Mouse (Mus musculus) neural tube, embryonic 14.5 days (tissue): Measurements from ENCODE around the gene Gm38431. TPM values are rescaled to one million over a fixed set of nuclear protein-coding genes. Genes with fewer than 3 reads are reported as not detected.

ENCODE experiments used
- ATAC-seq: fragments of 200-750 bp; cut with Nextera tagmentation; 2 replicates; pipeline ENCODE4 v1.8.0; 2017; ENCODE audit warnings: low read depth, mild to moderate bottlenecking, moderate TSS enrichment, moderate library complexity
- H3K27ac ChIP-seq: fragments of 300-500 bp; sonication (generic); 2 replicates; pipeline ENCODE4 v1.5.1; 2014; ENCODE audit warnings: low read depth, mild to moderate bottlenecking, control low read depth, low read length, moderate library complexity, mixed read lengths
- H3K27me3 ChIP-seq: fragments of 300-500 bp; sonication (generic); 2 replicates; pipeline ENCODE4 v1.6.1; 2014; ENCODE audit warnings: low read length; ENCODE audit not compliant: control insufficient read depth, insufficient read depth
- H3K36me3 ChIP-seq: fragments of 300-500 bp; sonication (generic); 2 replicates; pipeline ENCODE4 v1.6.1; 2014; ENCODE audit warnings: low read length, mixed read lengths; ENCODE audit not compliant: control insufficient read depth, insufficient read depth
- H3K4me1 ChIP-seq: fragments of 300-500 bp; sonication (generic); 2 replicates; pipeline ENCODE4 v1.6.1; 2014; ENCODE audit warnings: low read length; ENCODE audit not compliant: control insufficient read depth, insufficient read depth
- H3K4me2 ChIP-seq: fragments of 300-500 bp; sonication (generic); 2 replicates; pipeline ENCODE4 v1.6.1; 2014; ENCODE audit warnings: mild to moderate bottlenecking, low read depth, low read length, control low read depth
- H3K4me3 ChIP-seq: fragments of 300-500 bp; sonication (generic); 2 replicates; pipeline ENCODE4 v1.5.1; 2014; ENCODE audit warnings: low read depth, low read length, control low read depth, mixed read lengths
- H3K9ac ChIP-seq: fragments of 300-500 bp; sonication (generic); replicated peaks from 2 replicates; pipeline ENCODE4 v1.6.1; 2014; ENCODE audit warnings: low read depth, mild to moderate bottlenecking, control low read depth, low read length, mixed read lengths
- H3K9me3 ChIP-seq: fragments of 300-500 bp; sonication (generic); 2 replicates; pipeline ENCODE4 v1.6.1; 2016; ENCODE audit warnings: low read length; ENCODE audit not compliant: control insufficient read depth
- WGBS: fragments of 180-500 bp; shearing (Covaris S2); extraction: QIAGEN DNeasy Blood & Tissue Kit; methylation state at CpG from one replicate; pipeline ENCODE4 v1.1.7; 2014; 5-methylcytosine and 5-hydroxymethylcytosine counted together
- polyA plus RNA-seq: library from polyadenylated mRNA; unstranded; fragments of >200 nt; fragmentation: Nextera tagmentation; extraction: Ambion mirVana; gene quantifications from 2 replicates; pipeline ENCODE4 v1.2.1, GENCODE M21; 2014

Gene Gm38431
- 0.88 and 1.5 TPM in 2 replicates for polyA plus RNA-seq

DNA sequence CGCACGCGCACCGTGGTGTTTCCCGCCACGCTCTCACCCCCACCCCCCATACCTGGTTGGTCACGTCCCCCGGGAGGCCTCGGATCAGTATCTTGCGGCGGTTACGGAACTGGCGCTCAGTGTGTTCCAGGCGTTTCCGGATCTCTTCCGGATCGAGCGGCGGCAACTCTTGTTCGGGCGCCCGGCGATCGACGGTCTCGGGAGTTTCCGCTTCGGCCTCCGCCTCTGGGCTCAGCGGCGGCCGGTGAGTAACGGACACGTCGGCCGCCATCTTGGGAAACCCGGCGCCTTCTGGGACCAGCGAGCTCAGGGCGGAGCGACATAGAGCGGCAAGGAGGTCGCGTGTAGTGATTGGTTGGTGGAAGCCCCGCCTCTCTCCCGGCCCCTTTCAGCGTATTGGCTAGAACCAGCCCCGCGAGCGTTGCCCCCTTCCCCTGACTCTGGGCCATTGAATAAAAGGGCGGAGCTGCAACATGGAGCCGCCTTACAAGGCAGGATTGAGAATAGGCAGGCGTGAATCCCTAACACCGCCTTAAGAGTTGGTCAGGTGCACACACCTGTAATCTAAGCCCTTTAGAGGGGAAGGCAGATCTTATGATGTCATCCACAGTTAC is at the start of gene Gm38431, which contains the start of gene Raver1:
Gm38431 (minus strand) TSS at position 291 of the 614 bp plus-strand sequence.
Raver1 (minus strand) TSS at position 302 of the 614 bp plus-strand sequence.
- WGBS, result under 1% methylated on average over 54 of the region's 54 CpGs
- Histone ChIP-seq H3K4me1 (peaks cover 15% of the 10 kb centered on the region), H3K36me3 (peaks cover 17% of the 10 kb centered on the region), H3K4me3 (peak within 1 kb of the TSS; percentile 68), H3K27ac (peak within 1 kb of the TSS; percentile 88), H3K4me2 (peak within 1 kb of the TSS; percentile 85), H3K9ac (peak within 1 kb of the TSS; percentile 74), H3K27me3 (no peaks in the 10 kb centered on the region), H3K9me3 (no peaks in the 10 kb centered on the region)
- peak; percentile 99 for ATAC-seq

DNA sequence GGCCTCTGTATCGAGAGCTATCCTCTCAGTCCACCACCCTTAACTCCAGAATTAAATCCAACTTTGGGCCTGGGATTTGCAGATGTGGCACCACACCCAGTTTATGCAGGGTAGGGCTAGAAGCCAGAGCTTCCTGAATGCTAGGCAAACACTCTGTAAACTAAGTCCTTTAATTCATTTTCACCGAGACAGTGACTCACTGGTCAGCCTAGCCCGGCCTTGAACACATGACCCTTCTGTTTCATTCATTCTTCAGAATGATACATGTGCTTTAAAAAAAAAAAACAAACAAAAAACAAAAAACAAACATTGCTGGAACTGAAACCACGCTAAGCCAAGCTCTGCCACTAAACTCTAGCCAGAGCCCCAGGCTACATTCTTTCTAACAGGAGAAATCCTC is 46.6 kb upstream of the Gm38431 start:
- no peak overlapping the region for H3K4me2 ChIP-seq
- H3K9me3 ChIP-seq, result no peaks in the 10 kb centered on the region
- H3K27ac ChIP-seq, result no peak overlapping the region
- no peaks in the 10 kb centered on the region for H3K4me1 ChIP-seq
- 84% methylated on average over 4 of the region's 4 CpGs for WGBS
- no peak for ATAC-seq
- no peaks in the 10 kb centered on the region for H3K27me3 ChIP-seq
- no peak overlapping the region for H3K4me3 ChIP-seq
- no peak overlapping the region for H3K9ac ChIP-seq
- peaks cover 44% of the 10 kb centered on the region for H3K36me3 ChIP-seq

DNA sequence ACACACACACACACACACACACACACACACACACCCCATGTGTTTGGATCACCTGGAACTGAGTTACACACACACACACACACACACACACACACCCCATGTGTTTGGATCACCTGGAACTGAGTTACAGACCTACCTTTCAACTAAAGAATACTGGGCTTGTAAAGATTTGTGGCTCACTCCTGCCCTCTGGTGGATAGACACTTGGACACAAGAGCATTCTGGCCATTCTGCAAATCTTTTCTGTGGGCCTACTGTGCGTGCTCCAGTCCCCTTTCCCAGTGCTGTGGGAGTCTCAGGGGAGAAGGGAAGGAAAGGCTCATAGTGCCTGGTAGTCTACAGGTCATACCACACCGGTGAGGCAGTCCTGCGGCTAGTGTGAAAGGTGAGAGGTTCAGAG is 45.4 kb upstream of the Gm38431 start:
- ATAC-seq, result 0 out of 2 replicates have a peak, but pooled peaks have one; percentile 28
- Histone ChIP-seq H3K4me2 (no peak overlapping the region), H3K4me3 (no peak overlapping the region), H3K36me3 (peaks cover 34% of the 10 kb centered on the region), H3K4me1 (no peaks in the 10 kb centered on the region), H3K9me3 (no peaks in the 10 kb centered on the region), H3K9ac (no peak overlapping the region), H3K27me3 (no peaks in the 10 kb centered on the region), H3K27ac (no peak overlapping the region)
- 54% methylated on average over 3 of the region's 3 CpGs for WGBS

DNA sequence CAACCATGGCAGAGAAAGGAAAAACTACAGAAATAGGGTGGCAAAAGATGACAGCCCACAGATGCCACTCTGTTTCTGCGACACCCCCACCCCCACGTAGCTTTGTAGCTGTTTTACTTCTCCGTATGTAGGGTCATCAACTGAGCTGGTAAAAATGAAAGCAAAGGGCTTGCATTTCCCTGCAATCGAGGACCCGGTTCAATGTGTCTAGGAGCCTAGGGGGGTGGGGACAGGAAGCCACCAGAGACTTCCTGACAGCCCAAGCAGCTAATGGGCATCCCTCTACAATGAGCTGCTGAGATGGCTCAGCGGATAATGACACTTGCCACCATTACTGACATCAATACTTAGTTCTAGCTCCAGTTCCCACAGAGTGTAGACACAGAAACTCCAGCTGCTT is 44.6 kb upstream of the Gm38431 start:
- H3K4me2 ChIP-seq, result no peak overlapping the region
- H3K4me1 ChIP-seq, result no peaks in the 10 kb centered on the region
- H3K27ac ChIP-seq, result no peak overlapping the region
- H3K9me3 ChIP-seq, result no peaks in the 10 kb centered on the region
- 80% methylated on average over 6 of the region's 6 CpGs for WGBS
- H3K9ac ChIP-seq, result no peak overlapping the region
- no peak overlapping the region for H3K4me3 ChIP-seq
- no peaks in the 10 kb centered on the region for H3K27me3 ChIP-seq
- H3K36me3 ChIP-seq, result peaks cover 27% of the 10 kb centered on the region
- no peak for ATAC-seq

DNA sequence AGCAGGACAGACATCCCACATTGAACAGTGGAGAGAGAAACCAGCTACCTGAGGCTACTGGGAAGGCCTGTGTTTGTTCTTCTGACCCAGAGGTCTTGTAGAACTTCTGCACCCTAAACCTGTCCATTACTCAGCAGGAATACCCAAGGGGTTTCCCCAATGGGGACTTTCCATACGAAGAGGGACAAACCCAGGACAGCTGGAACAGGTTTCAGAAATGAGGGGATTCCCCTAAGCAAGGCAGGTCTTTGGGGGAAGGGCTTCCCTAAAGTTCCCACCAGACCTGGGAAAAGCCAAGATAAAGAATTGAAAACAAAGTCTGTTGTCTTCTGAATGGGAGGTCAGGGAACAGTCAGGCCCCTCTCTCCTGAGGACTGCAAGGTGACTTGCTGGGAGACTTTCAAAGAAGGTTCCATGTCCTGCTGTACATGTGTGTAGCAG is 44.2 kb upstream of the Gm38431 start:
- no peaks in the 10 kb centered on the region for H3K9me3 ChIP-seq
- no peaks in the 10 kb centered on the region for H3K4me1 ChIP-seq
- H3K4me3 ChIP-seq, result no peak overlapping the region
- WGBS, result 75% methylated on average over 1 of the region's 1 CpGs
- ATAC-seq, result no peak
- H3K27me3 ChIP-seq, result no peaks in the 10 kb centered on the region
- H3K4me2 ChIP-seq, result no peak overlapping the region
- peaks cover 24% of the 10 kb centered on the region for H3K36me3 ChIP-seq
- no peak overlapping the region for H3K27ac ChIP-seq
- no peak overlapping the region for H3K9ac ChIP-seq

DNA sequence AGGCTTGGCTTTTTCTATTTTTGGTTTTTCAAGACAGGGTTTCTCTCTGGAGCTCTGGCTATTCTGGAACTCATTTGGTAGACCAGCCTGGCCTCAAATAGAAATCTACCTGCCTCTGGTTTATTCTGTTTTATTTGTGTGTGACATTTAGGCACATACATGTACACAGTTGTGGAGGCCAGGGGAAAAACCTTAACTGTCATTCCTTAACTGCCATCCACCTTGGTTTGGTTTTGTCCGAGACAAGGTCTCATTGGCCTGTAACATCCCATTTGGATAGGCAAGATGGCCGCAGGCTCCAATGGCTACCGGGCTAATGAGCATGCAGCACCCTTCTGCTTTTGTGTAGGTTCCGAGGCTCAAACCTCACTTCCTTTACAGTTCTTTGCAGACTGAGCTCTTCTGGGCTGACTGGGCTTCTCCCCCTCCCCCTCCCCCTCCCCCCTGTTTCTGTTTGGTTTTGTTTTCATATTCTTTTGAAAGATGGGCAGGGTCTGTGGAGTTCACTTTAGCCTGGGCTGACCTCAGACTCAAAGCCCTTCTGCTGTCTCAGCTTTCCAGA is 43.6 kb upstream of the Gm38431 start:
- WGBS, result 83% methylated on average over 4 of the region's 4 CpGs
- peaks cover 4% of the 10 kb centered on the region for H3K4me1 ChIP-seq
- H3K9ac ChIP-seq, result no peak overlapping the region
- no peaks in the 10 kb centered on the region for H3K27me3 ChIP-seq
- H3K9me3 ChIP-seq, result no peaks in the 10 kb centered on the region
- no peak overlapping the region for H3K4me3 ChIP-seq
- peaks cover 18% of the 10 kb centered on the region for H3K36me3 ChIP-seq
- H3K27ac ChIP-seq, result no peak overlapping the region
- no peak for ATAC-seq
- H3K4me2 ChIP-seq, result no peak overlapping the region

DNA sequence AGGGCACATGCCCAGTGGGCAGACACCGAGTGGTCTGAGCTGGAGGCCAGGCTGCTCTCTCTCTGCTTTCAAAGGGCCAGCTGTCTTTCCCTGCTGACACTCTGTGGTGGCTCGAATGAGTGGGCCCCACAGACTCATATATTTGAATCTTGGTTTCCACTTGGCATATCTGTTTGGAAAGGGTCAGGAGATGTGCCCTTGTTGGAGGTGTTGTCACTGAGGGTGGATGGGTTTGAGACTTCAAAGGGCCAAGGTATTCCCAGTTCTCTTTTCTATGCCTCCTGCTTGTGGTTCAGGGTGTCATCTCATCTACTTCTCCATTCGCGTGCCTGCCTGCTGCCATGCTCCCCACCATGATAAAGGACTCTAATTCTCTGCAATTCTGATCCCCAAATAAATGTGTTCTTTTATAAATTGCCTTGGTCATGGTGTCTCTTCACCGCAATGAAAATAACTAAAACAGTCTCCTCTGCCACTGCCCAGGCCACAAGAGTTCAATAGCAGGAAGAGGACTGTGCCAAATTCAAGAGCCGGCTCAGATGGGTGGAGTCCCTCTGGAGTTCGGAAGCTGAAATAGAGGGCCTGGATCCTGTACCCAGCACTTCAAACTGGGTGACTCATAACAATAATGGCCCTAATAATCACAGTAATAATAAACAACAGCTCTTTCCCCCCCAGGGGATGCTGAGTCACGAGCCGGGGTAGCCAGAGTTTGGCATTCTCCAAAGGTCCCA is 43.0 kb upstream of the Gm38431 start:
- WGBS, result 78% methylated on average over 9 of the region's 9 CpGs
- Histone ChIP-seq H3K4me1 (peaks cover 7% of the 10 kb centered on the region), H3K36me3 (peaks cover 12% of the 10 kb centered on the region), H3K27ac (no peak overlapping the region), H3K9ac (no peak overlapping the region), H3K4me2 (no peak overlapping the region), H3K4me3 (no peak overlapping the region), H3K9me3 (no peaks in the 10 kb centered on the region), H3K27me3 (no peaks in the 10 kb centered on the region)
- ATAC-seq, result no peak

DNA sequence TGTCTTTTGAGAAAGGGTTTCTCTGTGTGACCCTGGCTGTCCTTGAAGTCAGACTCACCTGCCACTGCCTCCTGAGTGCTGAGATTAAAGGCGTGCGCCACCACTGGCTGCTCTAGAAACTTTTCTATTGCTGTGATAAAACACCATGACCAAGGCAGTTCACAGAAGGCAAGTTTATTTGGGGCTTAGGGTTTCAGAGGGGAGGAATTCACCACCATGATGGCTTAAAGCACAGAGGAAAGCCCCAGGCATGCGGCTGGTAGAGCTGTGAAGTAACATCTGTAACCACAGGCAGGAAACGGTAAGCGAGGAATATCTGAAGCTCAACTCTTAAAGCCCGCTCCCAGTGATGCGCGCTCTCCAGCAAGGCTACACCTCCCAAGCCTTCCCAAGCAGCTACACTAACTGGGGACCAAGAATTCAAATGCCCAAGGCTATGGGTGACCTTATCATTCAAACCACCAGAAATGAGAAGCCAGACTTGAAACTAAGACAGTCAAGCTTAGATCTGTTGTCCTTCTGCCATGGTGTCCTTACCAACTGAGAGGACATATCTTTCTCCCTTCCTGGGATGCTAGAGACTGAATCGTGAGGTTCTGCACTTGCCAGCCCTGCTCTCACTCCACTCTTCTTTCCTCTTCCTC is 41.4 kb upstream of the Gm38431 start:
- Histone ChIP-seq H3K9ac (no peak overlapping the region), H3K4me2 (no peak overlapping the region)
- no peak for ATAC-seq

More for the DNA sequence above, 41.4 kb upstream of the Gm38431 start:
- H3K36me3 ChIP-seq, result no peaks in the 10 kb centered on the region
- no peak overlapping the region for H3K4me3 ChIP-seq
- peaks cover 7% of the 10 kb centered on the region for H3K4me1 ChIP-seq
- H3K27me3 ChIP-seq, result no peaks in the 10 kb centered on the region
- WGBS, result 80% methylated on average over 9 of the region's 9 CpGs
- H3K9me3 ChIP-seq, result no peaks in the 10 kb centered on the region
- H3K27ac ChIP-seq, result no peak overlapping the region
